Mouse (Mus musculus) cerebellum, postnatal 10 days (tissue): ENCODE data around the gene Dnmt3l.

ENCODE experiments used
- DNase-seq, 2 experiments: peaks; one replicate each; pipeline ENCODE4 v3.0.0; 2021; ENCODE audit warnings: mixed read lengths in 2 of 2

The Dnmt3l gene

GRCm38 (mm10) chr10:78037139-78037538, 4.6 kb upstream of the Dnmt3l start:
- no peak for DNase-seq

- DNase-seq, result no peak
Observed at GRCm38 (mm10) chr10:78042096-78042495, 349 bp downstream of the Dnmt3l start.

DNA sequence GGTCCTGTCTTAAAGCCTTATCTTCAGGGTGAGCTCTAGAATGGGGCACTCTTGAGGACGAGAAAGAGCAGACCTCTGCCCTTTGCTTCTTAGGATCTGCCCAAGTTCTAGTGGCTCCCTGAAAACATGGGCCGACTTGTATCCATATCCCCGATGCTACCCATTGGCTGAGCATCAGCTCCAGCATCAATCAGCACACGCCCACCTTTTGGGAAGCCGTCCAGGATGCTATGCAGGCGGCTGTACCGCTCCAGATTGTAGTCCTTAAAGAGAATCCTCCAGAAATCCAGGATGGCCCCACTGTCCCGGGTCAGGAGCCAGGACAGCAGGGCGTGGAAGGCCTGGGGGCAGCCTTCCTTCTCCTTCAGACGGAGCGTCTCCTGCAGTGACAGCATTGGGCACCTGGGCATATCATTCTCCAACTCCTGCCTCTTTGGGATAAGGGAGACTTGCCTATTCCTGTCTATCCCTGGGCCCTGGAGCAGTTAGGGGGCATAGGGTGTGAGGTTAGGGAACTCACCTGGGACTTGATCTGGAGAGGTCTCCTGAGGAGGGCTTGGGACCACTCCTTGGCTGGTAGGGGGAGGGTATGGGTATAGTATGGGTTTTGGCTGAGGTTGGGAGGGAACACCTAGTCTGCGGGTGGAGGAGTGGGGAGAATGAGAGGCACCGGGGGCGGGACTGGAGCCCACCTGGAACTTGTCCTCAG, 1.1 kb downstream of the Dnmt3l start:
- no peak for DNase-seq

- peak; percentile 76 to 78 for DNase-seq
Observed at GRCm38 (mm10) chr10:78043406-78043836, 1.7 kb downstream of the Dnmt3l start, which contains the start of gene Aire. Gene Aire, minus strand, starts transcription at chr10:78043610.

DNA sequence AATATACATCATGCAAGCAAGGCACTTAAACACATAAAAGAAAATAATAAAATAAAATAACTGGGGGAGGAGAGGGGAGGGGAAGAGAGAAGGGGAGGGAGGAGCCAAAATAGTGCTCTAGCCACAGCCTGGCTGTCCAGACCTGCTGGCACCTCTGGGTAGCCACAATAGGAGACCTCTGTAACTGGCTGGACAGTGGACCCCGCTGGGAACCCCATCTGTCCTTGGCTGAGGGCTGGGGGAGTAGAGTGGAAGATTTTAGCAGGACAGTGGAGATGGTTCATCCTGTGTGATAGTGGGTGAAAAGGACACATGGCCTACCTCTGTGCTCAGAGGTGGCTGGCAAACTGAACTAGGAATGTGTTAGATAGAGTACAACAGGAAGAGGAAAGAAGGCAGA, 2.8 kb downstream of the Dnmt3l start:
- DNase-seq, result peak; percentile 61 to 66

DNA sequence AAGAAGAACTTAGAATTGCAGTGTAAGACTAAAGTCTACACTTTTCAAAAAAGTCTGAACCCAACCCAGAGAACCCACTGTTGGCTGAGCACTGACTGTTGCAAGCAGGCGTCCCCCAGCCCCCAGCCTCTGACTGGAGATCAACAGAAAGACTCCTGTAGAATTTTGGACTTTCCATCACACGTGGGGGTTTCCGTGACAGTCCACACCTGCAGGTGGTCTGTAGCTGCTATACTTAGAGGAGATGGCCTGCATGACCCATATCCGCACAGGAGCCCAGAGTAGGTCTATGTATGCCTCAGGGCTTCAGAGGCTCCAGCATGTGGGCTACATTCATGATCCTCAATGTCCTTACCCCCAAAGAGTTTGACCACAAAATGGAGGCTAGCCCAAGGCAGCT, 4.6 kb downstream of the Dnmt3l start:
- DNase-seq, result no peak

DNA sequence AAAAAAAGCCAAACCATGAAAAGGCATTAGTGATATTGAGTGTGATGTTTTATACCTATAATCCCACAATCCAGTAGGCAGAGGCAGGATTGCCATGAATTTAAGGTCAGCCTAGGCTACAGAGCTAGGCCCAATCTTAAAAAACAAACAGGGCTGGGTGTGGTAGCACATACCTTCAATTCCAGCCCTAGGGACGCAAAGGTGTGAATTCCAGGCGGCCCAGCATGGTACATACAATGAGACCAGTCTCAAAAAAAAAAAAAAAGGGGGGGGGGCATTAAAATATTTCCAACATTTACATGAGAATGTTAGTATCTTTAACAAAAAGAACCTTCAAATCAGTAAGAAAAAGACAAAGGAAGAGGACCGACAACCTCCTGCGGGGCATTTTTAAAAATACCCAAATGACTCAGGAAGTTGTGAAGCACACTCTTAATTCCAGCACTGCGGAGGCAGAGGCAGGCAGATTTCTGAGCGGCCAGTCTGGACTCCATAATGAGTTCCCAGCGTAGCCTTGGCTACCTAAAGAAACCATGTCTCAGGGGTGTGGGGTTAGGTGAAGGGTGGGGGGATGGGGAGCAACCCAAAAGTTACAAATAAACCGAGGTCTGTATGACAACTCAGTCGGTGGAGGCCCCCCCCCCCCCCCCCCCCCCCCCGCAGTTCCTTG, 6.4 kb downstream of the Dnmt3l start:
- DNase-seq, result no peak

DNA sequence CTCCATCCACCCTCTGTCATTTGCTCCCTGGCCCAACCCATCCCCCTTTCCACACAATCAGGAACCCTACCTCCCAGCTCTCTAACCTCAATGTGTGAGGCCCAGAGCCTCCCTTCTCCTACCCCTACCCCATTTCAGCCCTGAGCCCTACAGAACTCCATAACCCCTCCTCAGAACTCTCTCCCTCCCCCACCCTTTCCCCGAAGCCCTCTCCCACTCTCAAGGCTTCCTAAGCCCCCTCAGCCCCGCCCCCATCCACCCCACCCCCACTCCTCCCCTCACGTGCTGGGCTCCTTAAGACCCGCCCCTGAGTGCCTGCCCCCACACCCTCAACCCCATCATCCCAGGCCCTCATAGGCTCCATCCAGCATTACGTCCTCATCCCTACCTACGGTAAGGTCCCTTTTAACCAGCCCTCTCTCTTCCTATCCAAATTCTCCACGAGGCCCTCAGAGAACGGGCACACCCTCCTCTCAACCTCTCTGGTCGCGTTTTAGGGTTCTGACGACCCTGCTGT, 7.8 kb downstream of the Dnmt3l start:
- no peak for DNase-seq

DNA sequence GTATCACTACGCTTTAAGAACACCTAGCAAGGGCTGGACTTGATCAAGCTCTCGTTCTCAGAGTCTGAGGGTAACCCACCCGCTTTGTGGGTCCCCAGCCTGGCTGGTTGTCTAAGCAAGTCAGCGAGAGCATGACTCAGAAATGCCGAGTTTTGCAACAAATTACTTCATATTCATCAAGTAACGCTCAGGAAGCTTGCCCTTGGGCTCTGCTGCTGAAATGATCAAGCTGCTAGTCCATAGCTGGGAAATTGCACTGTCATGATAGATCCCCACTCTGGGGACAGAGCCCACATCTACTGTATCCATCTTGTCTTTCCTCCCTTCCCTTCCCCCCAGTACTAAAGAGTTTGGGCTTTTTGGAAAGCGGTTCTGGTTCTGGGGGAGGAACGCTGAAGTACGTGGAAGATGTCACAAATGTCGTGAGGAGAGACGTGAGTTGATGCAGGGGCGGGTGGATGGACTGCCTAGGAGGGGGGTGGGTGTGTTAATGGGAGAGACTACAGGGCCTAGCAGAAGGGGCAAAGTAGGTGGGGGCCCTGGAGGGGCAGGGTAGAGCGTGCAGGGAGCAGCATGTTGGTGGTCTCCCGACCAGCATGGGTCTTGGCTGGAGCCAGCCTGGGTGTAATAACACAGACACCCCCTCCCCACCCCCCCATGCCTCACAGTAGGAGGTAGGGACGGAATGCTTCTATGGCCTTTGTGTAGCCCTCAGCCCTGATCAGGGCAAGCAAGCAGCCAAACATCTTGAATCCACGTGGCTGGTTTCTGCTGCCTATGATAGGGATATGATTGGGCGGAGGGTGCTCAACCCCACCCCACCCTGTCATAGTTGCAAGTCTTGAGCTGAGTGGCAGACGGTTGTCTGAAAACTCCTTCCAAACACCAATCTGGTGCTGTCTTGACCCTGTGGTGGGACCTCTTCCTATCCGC, 13.2 kb downstream of the Dnmt3l start:
- DNase-seq, result no peak

DNA sequence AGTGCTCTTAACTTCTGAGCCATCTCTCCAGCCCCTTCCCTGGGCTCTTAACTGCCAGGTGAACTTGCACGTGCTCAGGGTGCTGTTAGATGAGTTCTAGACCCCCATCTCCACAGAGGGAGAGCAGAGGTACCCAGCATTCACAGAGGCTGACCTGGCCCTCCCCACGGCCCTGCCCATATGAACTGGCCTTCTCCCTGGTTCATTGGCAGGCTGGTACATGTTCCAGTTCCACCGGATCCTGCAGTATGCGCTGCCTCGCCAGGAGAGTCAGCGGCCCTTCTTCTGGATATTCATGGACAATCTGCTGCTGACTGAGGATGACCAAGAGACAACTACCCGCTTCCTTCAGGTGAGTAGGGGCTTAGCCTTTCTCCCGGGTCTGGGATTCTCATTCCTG, 15.3 kb downstream of the Dnmt3l start:
- no peak for DNase-seq

DNA sequence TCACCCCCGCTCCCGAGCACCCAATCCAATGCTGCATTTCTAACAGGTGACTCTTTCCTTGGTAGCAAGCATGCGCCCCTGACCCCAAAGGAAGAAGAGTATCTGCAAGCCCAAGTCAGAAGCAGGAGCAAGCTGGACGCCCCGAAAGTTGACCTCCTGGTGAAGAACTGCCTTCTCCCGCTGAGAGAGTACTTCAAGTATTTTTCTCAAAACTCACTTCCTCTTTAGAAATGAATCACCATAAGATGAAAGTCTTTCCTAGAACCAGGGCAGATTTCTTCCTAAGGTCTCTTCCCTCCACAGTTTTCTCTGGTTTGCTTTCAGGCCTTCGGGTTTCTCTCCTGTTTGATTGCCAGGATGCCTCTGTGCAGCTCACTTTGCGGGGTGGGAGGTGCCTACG, 21.4 kb downstream of the Dnmt3l start:
- DNase-seq, result no peak

GRCm38 (mm10) chr10:78067226-78067625, 25.5 kb downstream of the Dnmt3l start:
- peak; percentile 32 to 35 for DNase-seq

DNA sequence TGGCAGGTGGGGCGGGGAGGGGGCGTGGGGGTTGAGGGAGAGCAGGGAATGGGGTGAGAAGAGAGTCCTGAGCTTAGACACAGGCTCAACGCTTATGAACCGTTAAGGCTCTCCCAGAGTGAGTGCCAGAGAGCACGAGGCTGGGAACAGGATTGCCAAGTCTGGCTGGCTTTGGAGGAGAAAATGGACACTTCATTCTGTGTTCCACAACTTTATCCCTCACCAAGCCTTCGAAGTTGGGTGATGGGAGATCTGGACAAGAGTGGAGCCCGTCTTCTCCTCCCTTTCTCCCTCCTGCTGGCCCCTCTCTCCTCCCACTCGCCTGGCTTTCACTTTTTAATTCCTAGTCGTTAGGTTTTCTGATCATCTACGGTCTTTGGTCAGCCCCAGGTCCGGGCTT, 26.8 kb downstream of the Dnmt3l start:
- DNase-seq, result peak; percentile 21 to 34

DNA sequence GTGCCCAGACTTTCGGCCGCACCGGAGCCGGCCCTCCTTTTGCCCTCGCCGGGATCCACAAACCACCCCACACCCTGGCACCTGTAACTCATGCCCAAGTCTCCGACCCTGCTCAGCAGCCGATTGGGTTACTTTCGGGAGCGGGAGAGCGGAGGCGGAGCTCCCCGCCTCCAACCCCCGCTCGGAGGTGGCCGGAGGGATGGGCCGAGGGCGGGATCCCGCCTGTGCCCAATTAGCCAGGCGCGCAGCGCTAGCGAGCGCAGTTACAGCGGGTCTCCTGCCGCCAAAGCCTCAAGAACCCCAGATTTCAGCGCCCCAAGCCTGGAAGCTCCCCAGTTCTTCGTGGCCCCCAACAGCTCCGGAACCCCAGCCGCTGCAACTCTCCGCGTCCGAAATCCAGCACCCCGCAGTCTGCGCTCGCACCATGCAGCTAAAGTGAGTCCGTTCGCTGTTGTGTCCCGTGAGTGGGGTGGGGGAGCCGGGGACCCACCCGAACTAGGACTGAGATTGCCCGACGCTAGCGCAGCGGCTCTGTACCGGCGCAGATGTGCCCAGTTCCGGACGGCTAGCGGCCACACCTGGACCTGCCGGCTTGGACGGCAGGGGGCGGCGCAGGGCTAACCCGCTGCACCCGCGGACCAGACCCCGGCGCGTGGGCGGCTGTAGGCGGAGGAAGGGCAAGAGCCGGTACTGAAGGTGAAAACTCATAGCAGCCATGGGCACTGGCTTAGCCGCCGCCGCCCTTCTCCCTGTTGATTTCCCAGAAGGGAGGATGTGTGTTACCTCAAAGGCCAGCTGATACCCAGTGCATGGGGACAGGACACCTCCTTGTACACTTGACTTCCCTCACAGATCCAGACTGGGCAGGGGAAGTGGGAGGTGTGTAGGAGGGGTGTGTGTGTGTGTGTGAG, 27.6 kb downstream of the Dnmt3l start, which contains the start of gene Icosl:
Icosl (plus strand) TSS at position 202 of the 911 bp plus-strand sequence.
- peak; percentile 82 to 88 for DNase-seq

DNA sequence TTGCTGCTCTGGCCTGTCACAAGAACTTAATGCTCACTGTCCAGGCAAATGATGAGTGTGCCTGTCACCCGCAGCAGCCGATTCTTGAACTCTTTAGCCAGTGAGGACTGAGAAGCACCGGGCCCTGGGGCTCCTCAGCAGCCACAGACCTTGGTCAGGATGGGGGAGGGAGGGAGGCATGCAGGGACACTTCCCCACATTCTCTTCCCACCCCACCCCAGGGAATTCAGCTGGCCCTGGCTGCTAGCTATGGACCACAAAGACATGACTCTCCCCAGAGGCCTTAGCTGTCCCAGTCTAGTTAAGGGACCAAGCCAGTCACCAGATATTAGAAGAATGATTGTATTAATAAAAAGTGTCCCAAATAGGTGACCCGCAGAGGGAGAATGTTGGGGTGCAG, 32.4 kb downstream of the Dnmt3l start:
- no peak for DNase-seq

DNA sequence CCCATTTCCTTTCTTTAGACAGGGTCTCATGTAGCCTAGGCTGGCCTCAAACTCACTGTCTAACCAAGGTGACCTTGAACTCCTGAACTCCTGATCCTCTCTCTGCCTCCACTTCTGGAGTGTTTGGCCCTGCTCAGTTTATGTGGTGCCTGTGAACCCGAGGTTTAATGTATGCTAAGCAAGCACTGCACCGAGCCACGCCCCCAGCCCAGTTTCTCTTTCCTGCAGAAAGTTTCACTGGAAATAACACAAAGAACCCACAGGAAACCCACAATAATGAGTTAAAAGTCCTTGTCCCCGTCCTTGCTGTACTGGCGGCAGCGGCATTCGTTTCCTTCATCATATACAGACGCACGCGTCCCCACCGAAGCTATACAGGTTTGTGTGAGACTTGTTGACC, 33.2 kb downstream of the Dnmt3l start:
- no peak for DNase-seq

DNA sequence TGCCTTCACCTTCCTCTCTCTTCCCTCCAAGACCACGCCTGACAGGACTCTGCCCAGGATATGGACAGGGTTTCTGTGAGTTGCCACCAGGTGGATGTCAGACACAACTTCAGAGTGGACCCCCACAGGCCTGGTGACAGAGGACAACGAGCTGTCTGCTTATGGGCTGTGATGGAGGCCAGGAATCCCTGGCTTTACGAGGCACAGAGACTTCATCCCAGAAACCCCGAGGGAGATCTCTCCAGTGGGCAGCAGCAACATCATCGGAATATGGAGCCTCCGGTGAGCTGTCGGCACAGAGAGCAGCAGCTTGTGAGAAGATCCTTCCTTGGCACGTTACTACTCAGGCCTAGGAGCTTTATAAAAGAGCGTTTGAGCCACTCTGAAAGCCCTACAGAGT, 36.1 kb downstream of the Dnmt3l start:
- no peak for DNase-seq

GRCm38 (mm10) chr10:78078276-78078675, 36.5 kb downstream of the Dnmt3l start:
- no peak for DNase-seq

DNA sequence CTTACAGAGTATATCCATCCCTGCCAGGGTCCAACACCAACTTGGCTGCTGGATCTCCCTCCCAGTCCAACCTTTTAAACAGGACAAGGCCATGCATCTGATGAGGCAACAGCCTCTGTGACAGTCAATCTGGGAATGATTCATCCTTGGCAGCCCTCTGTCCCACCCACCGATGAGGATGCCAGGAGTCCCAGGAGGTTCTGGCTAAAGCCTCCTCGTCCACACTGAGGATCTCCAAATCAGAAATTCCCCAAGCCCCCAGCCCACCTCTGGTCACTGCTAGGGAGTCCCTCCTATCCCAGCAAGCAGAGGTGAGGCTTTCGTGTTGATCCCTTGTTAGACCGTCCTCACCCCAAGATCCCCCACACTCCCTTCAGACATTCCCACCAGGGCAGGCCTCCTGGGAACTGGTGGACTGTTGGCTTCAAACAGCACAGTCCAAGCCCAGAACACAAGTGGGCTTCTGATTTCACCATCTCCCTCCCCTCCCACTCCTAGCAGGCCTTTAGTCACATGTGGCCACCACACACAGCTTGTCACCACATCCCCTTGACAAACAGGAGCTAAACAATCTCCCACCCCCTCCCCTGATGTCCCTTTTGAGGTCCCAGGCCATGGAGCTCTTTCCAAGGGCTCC, 38.3 kb downstream of the Dnmt3l start:
- DNase-seq, result peak in 1 of 2 experiments; percentile 33

GRCm38 (mm10) chr10:78084073-78084472, 42.3 kb downstream of the Dnmt3l start:
- DNase-seq, result no peak

DNA sequence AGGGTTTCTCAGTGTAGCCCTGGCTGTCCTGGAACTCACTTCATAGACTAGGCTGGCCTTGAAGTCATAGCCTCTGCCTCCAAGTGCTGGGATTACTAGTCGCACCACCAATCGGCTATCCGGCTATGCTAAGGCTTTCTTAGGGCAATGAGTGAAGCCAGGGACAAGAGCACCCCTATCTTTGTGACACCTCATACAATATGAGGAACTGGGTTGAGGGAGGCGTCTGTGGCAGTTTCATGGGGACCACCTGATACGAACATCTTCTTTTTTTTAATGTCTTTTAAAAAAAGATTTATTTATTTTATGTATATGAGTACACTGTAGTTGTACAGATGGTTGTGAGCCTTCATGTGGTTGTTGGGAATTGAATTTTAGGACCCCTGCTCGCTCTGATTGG, 44.0 kb downstream of the Dnmt3l start:
- DNase-seq, result no peak
